ENCODE assay signal across 8 mouse cellular contexts in the genomic region with DNA sequence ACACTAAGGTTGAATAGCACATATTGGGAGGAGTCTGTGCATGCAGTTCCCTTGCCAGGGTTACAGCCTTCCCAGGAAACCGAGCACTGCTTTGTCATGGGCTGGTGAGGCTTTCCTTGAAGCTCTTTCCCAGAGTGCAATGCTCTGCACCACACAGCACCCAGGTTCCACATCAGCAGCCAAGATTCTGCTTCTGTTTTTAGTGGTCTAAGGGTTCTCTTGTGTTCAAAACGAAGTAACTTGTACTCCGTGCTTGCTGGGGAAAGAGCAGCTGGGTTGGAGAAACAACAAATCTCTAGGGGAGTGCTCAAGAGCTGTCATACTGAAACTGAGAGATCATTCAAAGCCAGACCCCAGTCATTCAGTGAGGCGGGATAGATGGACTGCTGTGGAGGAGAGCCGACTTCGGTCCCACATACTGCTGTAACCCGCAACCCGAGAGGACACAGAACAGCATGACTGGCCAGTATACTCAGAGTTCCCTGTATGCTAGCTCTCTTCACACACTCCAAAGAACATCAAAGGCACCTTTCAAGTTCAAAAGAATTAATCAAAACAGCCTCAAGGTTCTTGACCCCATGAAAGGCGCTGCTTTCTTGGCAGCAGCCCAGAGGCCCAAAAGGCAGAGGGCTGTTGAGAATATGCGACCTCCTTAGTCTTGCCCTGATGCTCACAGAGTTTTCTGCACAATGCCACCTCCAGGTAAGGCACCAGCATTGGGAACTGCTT. TPM values are rescaled to one million over a fixed set of nuclear protein-coding genes. Genes with fewer than 3 reads are reported as not detected.
DNase-seq lines count a peak whose midpoint lies in the region.

No protein-coding gene starts in this region.

- peak; percentile 11 for DNase-seq in embryo, embryonic 10 days (ENCODE audit: low spot score)
- DNase-seq in embryo, embryonic 9.5 days (ENCODE audit: extremely low spot score): no peak
- DNase-seq in testis, postnatal 14 days (ENCODE audit: low spot score): peak; percentile 33
- DNase-seq in testis, postnatal 10 days (ENCODE audit: low spot score): no peak
- peak; percentile 57 to 75 for DNase-seq in kidney, postnatal 4 days
- no peak for DNase-seq in urinary bladder, postnatal 4 days (ENCODE audit: low spot score in 2 of 2)
- no peak for DNase-seq in gastrocnemius, postnatal 36 days
- no peak for DNase-seq in urinary bladder, postnatal 36 days (ENCODE audit: low spot score in 2 of 2)

- intact Hi-C loops in gastrocnemius, postnatal 36 days (cut with DNase I): no loop called here

RNA-seq across cellular contexts. Expression of a gene that starts 35.5 kb away (rescaled TPM):
- total RNA-seq in gastrocnemius, postnatal 36 days (2021): not detected

RNA-seq across cellular contexts. Expression of a gene that starts 36.9 kb away (rescaled TPM):
- not detected for total RNA-seq in gastrocnemius, postnatal 36 days (2021)

Comparison
In these comparisons a context has a peak if more than half of its experiments do, and no peak if none do; other contexts are left out.
1. DNase-seq: peak in embryo, embryonic 10 days (single experiment), testis, postnatal 14 days (single experiment) and kidney, postnatal 4 days (2 of 2); none in embryo, embryonic 9.5 days (single experiment), testis, postnatal 10 days (single experiment), urinary bladder, postnatal 4 days (0 of 2), gastrocnemius, postnatal 36 days (0 of 2) and urinary bladder, postnatal 36 days (0 of 2).